Mouse (Mus musculus) left cerebral cortex, adult 8-10 months (tissue): ENCODE results near the gene Gm20708. TPM values are rescaled to one million over a fixed set of nuclear protein-coding genes. Genes with fewer than 3 reads are reported as not detected.
"Not testable (repeated sequence)": the region's sequence is repeated elsewhere in the genome, so short reads cannot be mapped to it uniquely, and the experiment has no call there.

Source experiments
- DNase-seq, 2 experiments: peaks; one replicate each; pipeline ENCODE4 v3.0.0; 2022; ENCODE audit warnings: low spot score in 2 of 2
- total RNA-seq, 4 experiments: library from RNA; stranded (reverse); gene quantifications; 2 replicates each; pipeline ENCODE4 v1.2.4; 2022

Gene Gm20708
- total RNA-seq, 4 experiments from 2014 or later, result 0.91 to 3.0 (median 1.8) TPM

DNA sequence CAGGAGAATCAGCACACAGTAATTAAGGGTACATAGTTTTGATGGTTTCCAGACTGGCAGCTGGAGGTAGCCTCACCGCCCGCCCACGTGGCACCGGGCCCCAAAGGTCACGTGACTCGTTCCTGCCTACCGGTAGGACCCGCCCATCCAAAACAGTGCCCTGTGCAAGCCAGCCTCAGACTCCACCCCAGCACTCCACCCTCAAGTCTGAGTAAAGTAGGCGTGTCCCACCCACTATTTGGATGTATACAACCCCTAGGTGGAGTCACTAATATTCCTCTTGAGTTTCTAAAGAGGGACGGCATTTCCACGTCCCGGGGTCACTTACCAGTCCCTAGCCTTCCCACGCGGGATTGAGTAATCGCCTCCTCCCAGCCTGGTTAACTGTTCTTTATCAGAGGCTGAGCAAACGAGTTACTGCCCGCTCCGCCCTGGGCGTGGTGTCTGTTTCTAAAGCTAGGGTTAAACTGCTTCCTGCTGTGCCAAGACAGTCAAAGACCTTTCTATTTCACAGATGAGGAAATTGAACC lies 28.8 kb upstream of the Gm20708 start:
- DNase-seq, result no peak

DNA sequence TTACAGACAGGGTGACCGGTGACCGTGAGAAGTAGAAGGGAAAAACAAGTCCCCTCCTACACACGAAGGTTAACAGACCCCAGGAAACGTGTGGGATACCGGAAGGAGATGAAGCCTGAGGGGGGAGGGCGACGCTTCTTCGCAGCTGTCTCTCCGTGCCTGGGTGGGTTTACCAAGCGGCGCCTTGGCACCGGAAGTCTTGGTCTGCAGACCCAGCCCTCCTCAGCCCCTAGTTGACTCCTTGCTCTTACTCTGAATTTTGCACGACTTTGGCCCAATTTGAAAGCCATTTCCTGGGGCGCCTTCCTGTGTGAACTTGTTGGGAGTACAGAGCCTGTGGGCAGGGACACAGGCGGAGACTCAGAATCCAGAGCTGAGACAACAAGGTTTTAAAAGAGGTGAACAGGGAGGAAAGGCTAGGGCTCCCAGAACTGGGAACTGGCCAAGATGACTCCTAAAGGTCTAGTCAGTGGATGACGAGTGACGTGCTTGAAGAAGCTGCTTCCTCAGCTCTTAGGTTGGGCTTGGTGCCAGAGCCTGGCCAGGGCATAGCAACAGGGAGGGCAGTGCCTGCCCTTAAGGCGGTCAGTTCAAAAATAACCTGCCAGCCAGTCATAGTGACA lies 28.2 kb upstream of the Gm20708 start:
- DNase-seq, result no peak

DNA sequence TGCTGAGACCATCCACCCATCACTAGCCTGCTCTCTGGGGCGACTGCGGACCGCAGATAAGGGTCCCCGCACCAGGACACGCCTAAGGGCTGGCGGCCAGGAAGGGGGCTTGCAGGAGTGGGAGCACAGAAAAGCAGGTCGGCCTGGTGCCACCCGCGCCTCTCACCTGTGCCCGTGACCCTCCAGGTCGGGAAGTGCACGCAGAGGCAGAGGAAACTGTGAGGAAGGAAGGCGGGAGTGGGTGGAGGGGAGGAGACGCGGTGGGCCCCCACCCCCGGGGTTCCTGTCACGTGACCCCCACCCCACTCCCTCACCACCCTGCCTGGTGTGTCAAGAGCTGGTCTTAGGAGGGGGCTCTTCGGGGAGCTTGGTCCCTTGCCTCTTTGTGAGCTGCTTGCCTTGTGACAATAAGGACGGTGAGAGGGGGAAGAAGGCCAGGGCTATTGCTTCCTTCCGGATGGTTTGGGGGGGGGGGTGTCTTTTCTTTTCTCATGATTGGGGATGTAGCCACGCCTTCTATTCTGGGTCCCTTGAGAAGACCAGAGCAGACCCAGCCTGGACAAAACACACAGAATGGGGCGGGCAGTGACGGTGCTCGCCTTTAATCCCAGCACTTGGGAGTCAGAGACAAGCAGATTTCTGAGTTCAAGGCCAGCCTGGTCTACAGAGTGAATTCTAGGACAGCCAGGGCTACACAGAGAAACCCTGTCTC lies 27.3 kb upstream of the Gm20708 start, which contains the start of the genes Tmc8 and Tmc6:
Tmc8 (plus strand) TSS at position 84 of the 712 bp plus-strand sequence.
Tmc6 (minus strand) TSS at position 206 of the 712 bp plus-strand sequence.
- no peak for DNase-seq

DNA sequence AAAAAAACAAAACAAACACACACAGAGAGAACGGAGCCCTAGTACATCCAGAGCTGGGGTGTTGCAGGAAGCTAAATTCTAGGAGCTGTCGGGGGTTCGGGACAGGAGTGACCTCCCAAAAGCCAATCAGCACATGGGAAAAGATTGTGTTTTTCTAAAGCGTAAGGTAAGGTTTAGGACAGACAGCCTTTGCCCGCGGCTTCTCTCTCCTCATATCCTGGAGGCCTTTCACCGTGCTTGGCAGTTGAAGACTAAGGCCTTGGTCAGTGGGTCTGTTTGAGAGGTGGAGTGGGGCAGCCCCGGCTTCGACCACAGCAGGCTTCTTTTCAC lies 26.8 kb upstream of the Gm20708 start:
- no peak for DNase-seq

DNA sequence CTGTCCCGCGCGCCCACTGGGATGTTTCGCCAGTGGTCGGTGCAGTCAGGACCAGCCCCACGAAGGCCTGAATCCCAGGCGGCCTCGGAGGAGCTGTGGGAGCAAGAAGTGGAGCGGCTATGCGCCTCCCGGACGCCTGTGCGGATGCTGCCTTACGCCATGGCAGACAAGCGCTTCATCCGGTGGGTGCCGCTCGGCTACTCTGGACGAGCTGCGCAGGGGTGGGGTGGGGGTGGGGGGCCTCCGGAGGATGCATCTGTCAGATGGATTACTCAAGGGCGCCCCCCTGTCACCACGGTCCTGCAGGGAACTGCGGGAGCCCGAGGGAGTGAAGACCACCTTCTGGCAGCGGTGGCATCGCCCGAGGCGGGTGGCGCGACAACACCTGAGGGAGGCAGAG lies 26.4 kb upstream of the Gm20708 start:
- no peak for DNase-seq

DNA sequence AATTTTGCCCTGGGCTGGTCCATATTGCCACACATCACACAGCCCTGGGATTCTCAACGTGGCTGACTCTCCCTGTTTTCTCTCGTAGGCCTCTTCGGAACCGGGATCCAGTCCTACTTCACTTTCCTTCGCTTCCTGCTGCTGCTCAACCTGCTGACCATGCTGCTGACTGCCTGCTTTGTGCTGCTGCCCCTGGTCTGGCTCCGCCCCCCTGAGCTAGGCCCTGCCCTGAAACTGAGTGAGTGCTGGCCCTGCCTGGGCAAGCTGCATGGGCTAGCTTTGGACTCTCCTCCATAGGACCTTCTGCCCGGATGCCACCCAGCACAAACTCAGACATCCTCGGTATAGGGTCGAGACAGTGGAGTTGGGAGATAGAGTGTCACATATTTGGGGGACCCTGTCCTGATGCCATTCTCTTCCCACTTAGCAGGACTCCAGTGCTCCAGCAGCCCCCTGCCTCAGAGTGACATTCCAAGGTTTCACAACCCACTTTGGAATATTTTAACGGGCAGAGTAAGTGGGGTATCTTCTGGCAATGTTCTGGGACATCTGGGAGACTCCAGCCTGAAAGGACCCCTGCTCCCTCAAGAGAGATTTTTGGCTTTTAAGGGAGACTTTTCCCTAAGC lies 25.7 kb upstream of the Gm20708 start:
- DNase-seq, result no peak

DNA sequence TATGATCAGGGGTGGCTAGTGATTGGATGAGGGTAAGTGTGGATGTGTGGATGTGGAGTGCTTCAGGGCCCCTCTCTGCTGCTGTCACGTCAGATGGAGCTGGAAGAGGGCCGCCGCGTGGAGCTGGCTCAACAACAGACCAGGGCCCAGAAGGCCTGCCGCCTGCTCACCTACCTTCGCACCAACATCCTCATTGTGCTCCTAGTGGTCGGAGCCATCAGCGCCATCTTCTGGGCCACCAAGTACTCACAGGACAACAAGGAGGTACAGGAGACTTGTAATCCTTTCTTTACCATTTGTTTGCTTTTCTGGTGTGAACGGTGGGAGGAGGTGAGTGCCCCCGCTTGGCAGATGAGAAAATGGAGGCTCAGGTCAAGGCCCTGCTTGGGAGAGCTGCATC lies 23.2 kb upstream of the Gm20708 start:
- no peak for DNase-seq

DNA sequence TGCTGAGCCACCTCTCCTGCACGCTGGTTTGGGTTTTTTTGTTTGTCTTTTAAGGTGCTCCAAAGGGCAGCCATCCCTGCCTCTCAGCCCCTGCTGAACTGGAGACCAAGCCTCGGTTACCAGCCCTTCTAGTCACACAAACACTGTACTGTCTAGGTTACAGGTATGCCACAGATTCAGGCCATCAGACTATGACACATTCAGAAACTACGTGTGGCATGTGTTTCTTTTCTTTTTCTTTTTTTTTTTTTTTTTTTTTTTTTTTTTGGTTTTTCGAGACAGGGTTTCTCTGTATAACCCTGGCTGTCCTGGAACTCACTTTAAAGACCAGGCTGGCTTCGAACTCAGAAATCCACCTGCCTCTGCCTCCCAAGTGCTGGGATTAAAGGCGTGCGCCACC lies 21.0 kb upstream of the Gm20708 start:
- DNase-seq, result not testable (repeated sequence)

DNA sequence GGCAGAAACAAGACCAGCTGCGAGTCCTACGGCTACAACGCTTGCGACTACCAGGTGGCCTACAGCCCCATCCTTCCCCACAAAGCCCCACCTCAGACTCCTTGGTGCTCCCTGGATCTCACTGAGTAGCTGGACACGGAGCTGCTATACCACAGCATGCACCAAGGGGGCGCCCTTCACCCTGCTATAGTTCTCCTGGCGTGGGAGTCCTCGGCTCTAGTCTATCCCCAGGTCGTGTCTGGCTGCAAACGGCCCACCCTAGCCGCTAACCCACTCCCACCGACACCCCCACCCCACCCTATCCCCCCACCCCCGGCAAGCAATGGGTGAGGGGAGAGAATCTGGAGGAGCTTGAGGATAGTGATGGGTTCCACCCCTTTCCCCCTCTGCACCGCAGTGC lies 19.2 kb upstream of the Gm20708 start:
- no peak for DNase-seq

DNA sequence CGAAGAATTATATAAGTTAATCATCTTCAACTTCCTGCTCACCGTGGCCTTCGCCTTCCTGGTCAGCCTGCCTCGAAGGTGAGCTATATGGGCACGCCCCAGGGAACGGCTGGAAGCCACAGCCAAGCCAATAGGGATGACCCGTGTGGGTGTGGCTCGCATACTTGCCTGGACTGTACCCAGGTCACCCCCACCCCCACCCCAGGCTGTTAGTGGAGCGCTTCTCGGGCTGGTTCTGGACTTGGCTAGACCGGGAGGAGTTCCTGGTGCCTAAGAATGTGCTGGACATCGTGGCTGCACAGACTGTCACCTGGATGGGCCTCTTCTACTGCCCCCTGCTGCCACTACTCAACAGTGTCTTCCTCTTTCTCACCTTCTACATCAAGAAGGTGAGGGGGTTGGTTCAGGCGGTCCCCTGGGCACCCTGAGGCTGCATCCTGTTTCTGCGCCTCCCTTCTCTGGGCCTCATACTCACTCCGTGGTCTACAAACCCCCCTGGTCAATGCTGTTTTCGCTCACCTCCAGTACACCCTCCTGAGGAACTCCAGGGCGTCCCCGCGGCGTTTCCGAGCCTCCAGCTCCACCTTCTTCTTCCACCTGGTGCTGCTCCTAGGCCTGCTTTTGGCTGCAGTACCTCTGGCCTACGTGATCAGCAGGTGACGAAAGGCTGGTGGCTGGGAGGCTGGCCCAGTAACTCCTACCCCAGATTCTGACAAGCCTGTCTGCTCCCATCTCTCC lies 18.6 kb upstream of the Gm20708 start:
- DNase-seq, result no peak

DNA sequence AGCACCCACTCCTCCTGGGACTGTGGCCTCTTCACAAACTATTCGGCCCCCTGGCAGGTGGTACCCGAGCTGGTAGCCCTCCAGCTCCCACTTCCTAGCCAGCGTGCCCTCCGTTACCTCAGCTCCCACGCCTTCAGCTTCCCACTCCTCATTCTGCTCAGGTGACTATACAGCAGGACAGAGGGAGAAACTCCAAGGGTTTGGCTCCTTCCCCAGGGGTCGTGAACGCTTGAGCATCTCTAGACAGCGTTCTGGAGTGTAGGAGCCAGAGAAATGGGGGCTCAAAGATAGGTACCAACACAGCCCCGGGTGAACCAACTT lies 18.1 kb upstream of the Gm20708 start:
- DNase-seq, result no peak

DNA sequence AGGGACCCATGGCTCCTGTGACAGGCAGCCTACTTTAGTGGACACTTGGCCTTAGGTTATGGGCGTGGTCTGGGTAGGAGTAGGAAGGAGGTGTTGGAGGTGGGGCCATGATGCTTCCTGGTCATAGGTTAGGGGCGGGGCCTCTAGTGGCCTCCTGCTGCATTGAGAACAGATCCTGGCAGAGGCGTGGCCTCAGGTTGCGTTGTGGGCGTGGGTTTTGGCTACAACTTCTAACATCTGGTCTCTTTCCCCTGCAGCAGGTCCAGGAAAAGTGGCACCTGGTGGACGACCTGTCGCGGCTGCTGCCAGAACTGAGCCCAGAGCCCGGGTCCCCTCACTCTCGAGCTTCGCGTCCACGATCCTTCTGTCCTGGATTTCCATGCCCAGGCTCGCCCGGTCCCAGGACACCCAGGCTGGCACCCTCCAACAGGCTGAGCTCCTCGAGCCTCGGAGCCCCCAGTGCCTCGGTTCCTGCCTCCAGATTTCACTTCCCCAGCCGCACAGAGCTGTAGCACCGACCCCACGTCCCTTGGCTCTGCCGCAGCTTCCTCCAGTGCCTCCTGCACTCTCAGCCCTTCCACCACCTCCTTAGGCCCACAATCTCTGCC lies 17.1 kb upstream of the Gm20708 start:
- DNase-seq, result no peak

DNA sequence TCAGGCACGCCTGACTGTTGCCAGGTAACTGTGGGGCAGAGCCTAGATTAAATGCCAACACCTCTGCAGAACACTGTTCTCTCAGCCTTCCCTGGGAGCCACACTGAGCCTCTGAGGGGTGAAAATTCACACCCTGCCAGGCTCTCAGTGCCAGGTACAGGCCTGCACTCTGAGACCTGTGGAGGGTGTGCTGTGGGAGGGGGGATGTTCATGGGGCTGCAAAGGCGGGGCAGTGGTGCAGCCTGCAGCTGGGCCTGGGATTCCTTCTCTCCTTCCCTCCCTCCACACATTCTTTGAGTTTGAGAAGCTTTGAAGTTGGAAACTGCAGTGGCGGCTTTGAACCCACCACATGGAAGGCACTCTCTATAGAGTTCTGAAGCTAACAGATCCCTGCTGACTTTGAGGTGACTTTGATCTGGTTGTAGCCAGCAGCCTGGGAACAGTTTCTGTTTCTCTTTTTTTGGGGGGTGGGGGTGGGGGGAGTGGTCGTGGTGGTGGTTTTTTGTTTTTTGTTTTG lies 15.4 kb upstream of the Gm20708 start:
- no peak for DNase-seq

DNA sequence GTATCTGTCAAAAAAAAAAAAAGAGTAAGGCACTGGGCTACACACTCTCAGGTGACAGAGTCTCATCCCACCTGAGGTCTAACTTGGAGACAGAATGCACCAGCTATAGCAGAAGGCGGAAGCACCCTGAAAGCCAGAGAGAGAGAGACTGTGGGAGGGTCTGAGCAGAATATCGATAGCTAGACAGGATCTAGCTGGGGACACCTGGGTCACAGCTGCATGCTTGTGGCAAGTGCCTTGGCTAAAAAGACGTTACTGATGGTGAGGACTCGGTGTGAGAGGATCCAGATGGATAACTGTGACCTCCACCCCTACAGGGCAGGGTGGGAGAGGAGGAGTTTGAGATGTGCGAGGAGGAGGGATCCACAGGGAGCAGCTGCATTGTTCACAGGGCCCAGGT lies 12.5 kb upstream of the Gm20708 start:
- DNase-seq, result no peak

DNA sequence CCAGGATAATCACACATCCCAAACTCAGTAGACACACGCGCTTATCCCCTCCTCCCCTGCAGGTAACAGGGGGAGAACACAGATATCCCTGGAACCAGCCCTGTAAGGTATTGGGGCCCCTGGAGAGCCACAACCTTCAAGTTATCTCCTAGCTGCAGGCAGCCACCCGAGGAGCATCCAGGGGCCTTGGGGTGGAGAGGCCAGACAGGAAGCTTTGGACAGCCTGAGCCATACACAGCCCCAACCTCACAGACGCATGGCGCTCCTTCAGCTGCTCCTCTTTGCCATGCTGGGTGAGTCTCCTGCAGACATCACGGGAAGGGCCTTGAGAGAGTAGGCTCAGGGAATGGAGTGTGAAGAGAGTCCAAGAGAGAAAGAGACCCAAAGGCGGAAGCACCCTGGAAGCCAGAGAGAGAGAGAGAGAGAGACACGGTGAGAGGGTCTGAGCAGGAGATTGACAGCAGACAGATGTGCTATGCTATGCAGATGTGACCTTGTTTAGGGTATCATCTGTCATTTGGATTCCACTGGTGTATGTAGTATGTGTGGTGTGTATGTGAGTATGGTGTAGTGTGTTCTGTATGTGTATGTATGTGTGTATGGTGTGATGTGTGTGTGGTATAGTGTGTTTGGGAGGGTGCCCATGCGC lies 11.8 kb upstream of the Gm20708 start, which contains the start of gene 6030468B19Rik:
6030468B19Rik (plus strand) TSS at position 150 of the 649 bp plus-strand sequence.
- no peak for DNase-seq

DNA sequence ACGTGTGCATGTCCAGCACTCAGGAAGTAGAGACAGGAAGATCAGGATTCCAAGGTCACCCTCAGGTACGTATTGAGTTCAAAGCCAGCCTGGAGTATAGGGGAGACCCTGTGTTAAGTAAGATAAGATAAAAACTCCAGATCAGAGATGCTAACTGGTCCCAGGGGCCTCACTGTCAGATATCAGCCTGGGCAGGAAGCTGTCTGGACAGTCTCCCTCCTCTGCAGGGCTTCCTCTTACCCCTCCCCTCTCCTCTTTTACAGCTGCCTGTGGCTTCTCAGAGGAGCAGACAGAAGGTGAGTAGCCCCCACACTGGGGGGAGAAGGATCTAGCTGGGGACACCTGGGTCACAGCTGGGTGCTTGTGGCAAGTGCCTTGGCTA lies 11.3 kb upstream of the Gm20708 start:
- DNase-seq, result no peak

DNA sequence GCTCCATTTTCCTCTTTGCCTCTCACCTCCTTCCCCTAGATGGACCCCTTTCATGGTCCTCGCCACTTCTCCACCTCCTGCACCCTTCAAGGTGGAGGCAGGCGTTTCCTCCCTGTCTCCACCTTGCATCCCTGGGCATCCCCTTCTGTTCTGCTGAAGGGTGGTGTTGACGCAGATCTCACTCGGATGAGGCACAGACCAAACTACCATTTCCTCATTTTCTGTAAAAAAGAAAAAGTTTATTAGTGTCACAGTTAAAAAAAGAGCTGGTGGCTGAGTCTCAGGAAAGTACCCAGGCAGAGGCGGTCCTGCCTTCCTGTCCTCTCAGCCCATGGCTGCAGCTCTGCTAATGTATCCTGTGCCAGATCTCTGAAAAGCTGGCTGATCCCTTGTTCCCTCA lies 10.3 kb upstream of the Gm20708 start:
- no peak for DNase-seq

DNA sequence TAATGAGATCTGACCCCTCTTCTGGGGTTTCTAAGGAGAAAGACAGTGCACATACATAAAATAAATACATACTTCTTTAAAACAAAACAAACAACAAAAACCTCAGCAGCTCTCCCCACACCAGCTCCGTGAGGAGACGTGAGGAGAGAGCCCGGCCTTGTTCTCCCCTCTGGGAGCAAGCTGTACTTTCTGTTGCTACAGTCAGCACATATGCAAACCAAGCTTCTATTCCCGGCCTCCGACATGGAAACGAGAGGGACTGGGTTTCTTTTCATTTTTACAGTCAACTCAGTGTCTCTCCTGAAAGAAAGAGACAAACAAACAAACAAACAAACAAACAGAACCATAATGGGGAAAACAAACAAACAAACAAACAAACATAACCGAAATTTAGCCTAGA lies 9.4 kb upstream of the Gm20708 start:
- DNase-seq, result no peak

DNA sequence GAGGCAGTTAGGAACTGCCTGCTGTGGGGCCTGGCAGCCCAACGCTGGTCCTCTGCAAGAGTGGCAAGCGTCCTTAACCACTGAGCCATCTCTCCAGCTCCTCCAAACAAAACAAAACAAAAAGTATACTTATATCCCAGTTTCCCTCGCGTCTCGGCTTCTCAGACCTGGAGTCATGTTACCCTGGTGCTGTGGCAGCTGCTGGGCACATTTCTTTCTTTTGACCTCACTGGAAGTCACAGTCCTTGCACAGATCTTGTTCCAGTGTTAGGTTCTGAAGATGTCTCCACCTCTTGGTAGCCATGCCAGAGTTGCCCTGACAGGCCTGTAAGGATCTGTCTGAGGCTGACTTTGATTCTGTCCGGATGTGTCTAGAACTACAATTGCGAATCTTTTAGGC lies 7.8 kb upstream of the Gm20708 start:
- no peak for DNase-seq

DNA sequence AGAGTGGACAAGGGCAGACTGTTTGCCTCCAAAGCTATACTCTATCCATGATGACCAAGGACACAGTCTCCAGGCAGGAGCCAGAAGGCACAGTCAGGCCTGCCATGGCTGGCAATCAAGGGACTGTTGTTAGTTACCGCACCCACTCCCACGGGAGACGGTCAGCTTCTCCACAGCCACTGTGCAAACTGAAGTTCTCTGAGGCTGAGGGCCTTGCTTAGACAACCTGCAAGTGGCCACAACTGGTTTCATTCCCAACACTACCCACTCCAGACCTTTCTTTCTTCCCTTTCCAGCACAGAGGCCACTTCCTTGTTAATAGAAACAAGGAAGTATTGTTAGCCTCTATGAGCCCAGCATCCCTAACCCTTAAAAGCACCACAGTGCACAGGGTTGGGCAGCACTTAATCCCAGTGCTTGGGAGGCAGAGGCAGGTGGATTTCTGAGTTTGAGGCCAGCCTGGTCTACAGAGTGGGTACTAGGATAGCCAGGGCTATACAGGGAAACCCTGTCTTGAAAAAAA lies 6.2 kb upstream of the Gm20708 start:
- no peak for DNase-seq

DNA sequence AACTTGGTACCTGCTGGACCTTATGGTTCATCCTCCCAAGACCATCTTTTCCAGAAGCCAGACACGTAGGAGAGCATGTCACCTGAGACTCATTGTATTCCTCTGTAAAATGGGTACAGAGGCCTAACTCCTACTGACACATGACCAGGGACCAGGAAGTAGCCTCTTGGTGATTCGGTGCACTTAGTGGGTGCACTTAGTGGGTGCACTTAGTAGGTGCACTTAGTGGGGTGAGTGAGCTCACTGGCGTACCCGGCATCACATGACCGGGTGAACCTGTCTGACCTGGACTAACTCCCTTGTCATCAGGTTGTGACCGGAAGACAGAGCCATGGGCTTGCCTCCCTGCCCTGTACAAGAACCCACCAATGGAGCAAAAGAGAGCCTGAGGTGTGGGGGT lies 2.7 kb upstream of the Gm20708 start:
- DNase-seq, result no peak
